Mouse (Mus musculus) heart, adult 2 months (tissue): ENCODE data around the gene Chdh. TPM values are rescaled to one million over a fixed set of nuclear protein-coding genes. Genes with fewer than 3 reads are reported as not detected.
A peak's percentile ranks its signal among the peaks of the same experiment; 100 is the strongest.

Experiments
- DNase-seq, 2 experiments: peaks; one replicate each; pipeline ENCODE4 v3.0.0; 2021
- H3K27ac ChIP-seq: fragments of 200-600 bp; 2 replicates; pipeline ENCODE4 v1.8.1; 2022
- H3K27me3 ChIP-seq: fragments of 200-500 bp; 2 replicates; pipeline ENCODE4 v1.6.1; 2012; ENCODE audit warnings: mild to moderate bottlenecking, low read length, inconsistent platforms, mixed read lengths; ENCODE audit not compliant: control insufficient read depth, insufficient read depth
- H3K36me3 ChIP-seq: fragments of 200-500 bp; 2 replicates; pipeline ENCODE4 v1.6.1; 2012; ENCODE audit warnings: low read length, inconsistent platforms; ENCODE audit not compliant: control insufficient read depth, insufficient read depth
- H3K4me1 ChIP-seq: fragments of 200-500 bp; 2 replicates; pipeline ENCODE4 v1.6.1; 2011; ENCODE audit warnings: low read length; ENCODE audit not compliant: control insufficient read depth, insufficient read depth
- H3K4me3 ChIP-seq: fragments of 200-600 bp; 2 replicates; pipeline ENCODE4 v1.8.1; 2022
- H3K79me2 ChIP-seq: fragments of 200-500 bp; replicated peaks from 2 replicates; pipeline ENCODE4 v1.6.1; 2012; ENCODE audit warnings: mild to moderate bottlenecking, inconsistent platforms, low read length, moderate library complexity, mixed read lengths; ENCODE audit not compliant: control insufficient read depth, insufficient read depth
- H3K9ac ChIP-seq: fragments of 200-500 bp; 2 replicates; pipeline ENCODE4 v1.6.1; 2012; ENCODE audit warnings: low read depth, mild to moderate bottlenecking, control low read depth, inconsistent platforms, low read length, mixed read lengths
- CTCF ChIP-seq: fragments of 200-600 bp; IDR thresholded peaks from 2 replicates; pipeline ENCODE4 v1.8.1; 2022; ENCODE audit warnings: antibody characterized with exemption, mild to moderate bottlenecking, moderate library complexity
- EP300 ChIP-seq: fragments of 200-500 bp; IDR thresholded peaks from 2 replicates; pipeline ENCODE4 v1.6.1; 2011; ENCODE audit warnings: low read depth, low read length, control low read depth; ENCODE audit not compliant: insufficient read depth
- POLR2A ChIP-seq: fragments of 200-500 bp; IDR thresholded peaks from 2 replicates; pipeline ENCODE4 v1.6.1; 2011; ENCODE audit warnings: mild to moderate bottlenecking, low read depth, low read length, control low read depth; ENCODE audit not compliant: insufficient read depth
- WGBS: fragments of 180-500 bp; shearing (Covaris S2); methylation state at CpG from one replicate; pipeline ENCODE4 v1.1.7; 2018; 5-methylcytosine and 5-hydroxymethylcytosine counted together
- intact Hi-C: fragments of 180-260 bp; cut with DNase I; formaldehyde crosslinking; loops from one replicate; pipeline ENCODE4 v1.15.1; 2025
- polyA plus RNA-seq: library from polyadenylated mRNA; depleted of rRNA; stranded (reverse); fragments of >200 nt; gene quantifications from 2 replicates; pipeline ENCODE4 v1.2.3, GENCODE M21; 2012
- total RNA-seq, 2 experiments: library from RNA; stranded (reverse); gene quantifications; 2 replicates each; pipeline ENCODE4 v1.2.3; 2021

Gene Chdh
- total and polyA plus RNA-seq, 3 experiments = 0.34 to 1.4 (median 0.52) TPM

DNA sequence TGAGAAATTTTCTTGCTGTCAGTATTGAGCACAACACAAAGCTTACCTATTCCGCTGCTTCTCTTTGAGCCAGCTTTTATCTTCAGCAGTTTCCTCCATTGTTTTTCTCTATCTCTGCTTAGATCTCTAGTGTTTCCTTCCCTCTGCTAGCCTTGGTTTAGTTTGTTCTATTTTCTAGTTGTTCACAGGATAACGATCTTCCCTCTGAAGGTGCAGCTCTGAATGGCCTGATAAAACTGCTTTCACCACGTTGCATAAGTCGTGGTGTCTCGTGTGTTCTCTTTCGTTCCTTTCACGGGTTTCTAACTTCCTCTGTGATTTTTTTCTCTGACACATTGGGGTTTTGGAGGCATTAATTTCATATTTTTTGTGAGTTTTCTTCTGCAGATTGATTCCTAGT is 15.6 kb downstream of the Chdh start:
- Histone ChIP-seq H3K4me3 (no peak overlapping the region), H3K27ac (no peak overlapping the region), H3K9ac (no peak overlapping the region), H3K4me1 (no peaks in the 10 kb centered on the region), H3K27me3 (no peaks in the 10 kb centered on the region), H3K79me2 (no peaks in the 10 kb centered on the region), H3K36me3 (no peaks in the 10 kb centered on the region)
- intact Hi-C loops = no loop called here
- DNase-seq = no peak
- WGBS = 29% methylated on average over 7 of the region's 7 CpGs
- TF ChIP-seq EP300 (no peak), POLR2A (no peak), CTCF (no peak)

DNA sequence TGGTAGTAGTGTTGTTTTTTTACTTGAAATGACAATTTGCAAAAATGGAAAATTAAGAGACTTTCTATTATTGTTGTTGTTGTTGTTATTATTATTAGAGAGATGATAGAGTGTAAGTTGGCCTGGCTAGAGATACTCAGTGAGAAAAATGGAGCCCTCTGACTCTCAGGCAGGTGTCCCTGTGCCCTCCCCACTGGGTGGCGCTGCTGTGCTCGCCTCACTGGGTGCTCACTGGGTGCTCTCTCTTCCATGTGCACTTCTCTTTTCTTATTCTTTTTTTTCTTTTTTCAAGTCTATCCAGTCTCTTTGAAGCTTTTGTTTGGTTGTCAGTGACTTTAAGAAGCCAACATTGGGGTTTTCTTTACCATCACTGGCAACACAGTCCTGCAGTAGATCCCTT is 18.6 kb downstream of the Chdh start:
- H3K79me2 ChIP-seq = no peaks in the 10 kb centered on the region
- no peak overlapping the region for H3K9ac ChIP-seq
- H3K27ac ChIP-seq = no peak overlapping the region
- H3K4me3 ChIP-seq = no peak overlapping the region
- intact Hi-C loops = no loop called here
- DNase-seq = peak in 1 of 2 experiments; percentile 25
- H3K4me1 ChIP-seq = no peaks in the 10 kb centered on the region
- H3K27me3 ChIP-seq = no peaks in the 10 kb centered on the region
- TF ChIP-seq CTCF = peak; percentile 46
- no peak for TF ChIP-seq POLR2A
- WGBS = 36% methylated on average over 2 of the region's 2 CpGs
- H3K36me3 ChIP-seq = no peaks in the 10 kb centered on the region

DNA sequence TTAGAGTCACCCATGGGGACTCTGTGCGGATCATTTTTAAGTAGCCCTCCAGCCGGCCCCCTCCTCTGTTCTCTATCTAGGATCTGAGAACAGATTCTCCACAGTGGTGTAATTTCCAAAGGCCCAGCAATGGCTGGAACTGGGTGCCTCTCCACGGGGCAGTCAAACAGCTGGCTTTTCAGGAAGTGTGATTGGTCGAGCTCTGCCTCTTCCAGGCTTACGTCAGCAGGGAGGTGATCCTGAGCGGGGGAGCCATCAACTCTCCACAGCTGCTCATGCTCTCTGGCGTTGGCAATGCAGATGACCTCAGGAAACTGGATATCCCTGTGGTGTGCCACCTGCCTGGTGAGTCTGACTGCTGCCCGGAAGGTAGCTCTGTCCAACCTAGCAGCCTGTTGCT is 24.6 kb downstream of the Chdh start:
- no peak for TF ChIP-seq EP300
- no peak for TF ChIP-seq POLR2A
- no peak for TF ChIP-seq CTCF
- Histone ChIP-seq H3K79me2 (no peaks in the 10 kb centered on the region), H3K27ac (no peak overlapping the region), H3K9ac (no peak overlapping the region), H3K4me1 (no peaks in the 10 kb centered on the region), H3K4me3 (no peak overlapping the region), H3K36me3 (no peaks in the 10 kb centered on the region), H3K27me3 (no peaks in the 10 kb centered on the region)
- intact Hi-C loops = no loop called here
- 64% methylated on average over 8 of the region's 8 CpGs for WGBS
- no peak for DNase-seq

DNA sequence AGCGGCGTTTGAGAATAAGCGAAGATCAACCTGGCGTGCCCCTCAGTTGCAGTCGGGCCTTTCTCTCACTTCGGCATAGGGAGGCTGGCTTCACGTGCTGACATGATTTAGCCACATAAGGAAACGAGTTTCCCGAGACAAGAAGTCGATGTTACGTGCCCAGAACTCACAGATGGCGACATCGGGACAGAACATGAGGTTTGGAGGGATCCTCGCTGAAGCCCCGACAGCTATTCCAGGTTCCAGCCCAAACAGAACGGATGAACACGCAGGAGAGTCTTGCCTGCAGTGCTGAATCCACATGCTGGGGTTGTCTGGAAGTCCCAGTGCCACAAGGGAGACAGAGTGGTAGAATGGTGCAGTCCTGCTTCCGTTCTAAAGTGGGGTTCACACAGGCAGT is 29.6 kb downstream of the Chdh start:
- Histone ChIP-seq H3K36me3 (no peaks in the 10 kb centered on the region), H3K27ac (no peak overlapping the region)
- WGBS = 89% methylated on average over 18 of the region's 18 CpGs

DNA sequence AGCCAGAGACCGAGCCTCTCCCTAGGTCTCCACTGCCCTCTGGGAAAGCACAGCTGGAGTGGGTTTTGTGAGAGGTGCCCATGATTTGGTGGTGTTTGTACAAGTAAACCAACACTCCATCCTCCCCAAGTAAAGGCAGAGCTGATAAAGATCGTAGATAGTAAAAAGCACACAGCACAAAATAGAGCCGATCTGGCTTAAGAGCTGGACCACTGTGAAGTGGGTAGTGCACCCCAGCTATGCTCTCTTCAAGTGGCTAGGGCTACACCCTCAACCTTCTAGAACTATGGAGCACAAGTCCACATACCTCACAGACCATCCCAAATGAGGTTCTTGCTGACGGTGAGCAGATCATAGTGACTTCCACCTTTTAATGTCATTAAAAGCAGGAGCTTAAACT is 30.6 kb downstream of the Chdh start:
- Histone ChIP-seq H3K4me1 (peaks cover 2% of the 10 kb centered on the region; the same call in 1 of the 2 replicates), H3K9ac (no peak overlapping the region)
- TF ChIP-seq CTCF = no peak
- no peak for TF ChIP-seq EP300
- TF ChIP-seq POLR2A = no peak

More for the DNA sequence above, 29.6 kb downstream of the Chdh start:
- TF ChIP-seq EP300 (no peak), CTCF (no peak), POLR2A (no peak)
- Histone ChIP-seq H3K4me3 (no peak overlapping the region), H3K9ac (no peak overlapping the region), H3K4me1 (no peaks in the 10 kb centered on the region), H3K27me3 (no peaks in the 10 kb centered on the region), H3K79me2 (no peaks in the 10 kb centered on the region)
- intact Hi-C loops = no loop called here
- DNase-seq = no peak

DNA sequence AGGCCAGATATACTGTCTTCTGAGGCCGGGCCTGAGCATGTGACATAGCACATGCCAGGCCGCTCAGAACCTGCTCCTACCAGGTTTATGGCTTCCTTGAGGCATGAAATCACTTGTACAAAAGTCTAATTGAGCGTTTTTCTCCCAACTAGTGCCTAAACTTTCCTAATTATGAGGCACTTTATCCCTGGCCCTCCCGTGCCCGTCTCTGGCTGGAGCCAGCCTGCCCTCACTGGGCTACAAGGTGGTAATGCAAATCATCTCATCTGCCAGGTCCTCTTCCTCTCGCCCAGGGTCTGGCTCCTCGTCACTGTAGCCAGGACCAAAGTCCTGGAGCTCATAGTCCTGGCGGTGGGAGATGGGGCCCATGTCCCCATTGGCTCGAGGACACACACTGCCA is 33.0 kb downstream of the Chdh start:
- no peak for DNase-seq
- no peaks in the 10 kb centered on the region for H3K36me3 ChIP-seq
- TF ChIP-seq EP300 (no peak), CTCF (no peak), POLR2A (no peak)
- no peak overlapping the region for H3K4me3 ChIP-seq
- no peaks in the 10 kb centered on the region for H3K27me3 ChIP-seq
- no peak overlapping the region for H3K27ac ChIP-seq
- H3K9ac ChIP-seq = no peak overlapping the region
- peaks cover 2% of the 10 kb centered on the region for H3K4me1 ChIP-seq
- 89% methylated on average over 9 of the region's 9 CpGs for WGBS
- no peaks in the 10 kb centered on the region for H3K79me2 ChIP-seq
- intact Hi-C loops = no loop called here

More for the DNA sequence above, 30.6 kb downstream of the Chdh start:
- Histone ChIP-seq H3K27me3 (no peaks in the 10 kb centered on the region), H3K27ac (no peak overlapping the region), H3K4me3 (no peak overlapping the region), H3K36me3 (no peaks in the 10 kb centered on the region), H3K79me2 (no peaks in the 10 kb centered on the region)
- WGBS = 81% methylated on average over 4 of the region's 4 CpGs
- no peak for DNase-seq
- intact Hi-C loops = no loop called here
